Mouse (Mus musculus): ENCODE data around the gene Zfp157.
"Not testable (repeated sequence)": the region's sequence is repeated elsewhere in the genome, so short reads cannot be mapped to it uniquely, and the experiment has no call there.

The Zfp157 gene

DNA sequence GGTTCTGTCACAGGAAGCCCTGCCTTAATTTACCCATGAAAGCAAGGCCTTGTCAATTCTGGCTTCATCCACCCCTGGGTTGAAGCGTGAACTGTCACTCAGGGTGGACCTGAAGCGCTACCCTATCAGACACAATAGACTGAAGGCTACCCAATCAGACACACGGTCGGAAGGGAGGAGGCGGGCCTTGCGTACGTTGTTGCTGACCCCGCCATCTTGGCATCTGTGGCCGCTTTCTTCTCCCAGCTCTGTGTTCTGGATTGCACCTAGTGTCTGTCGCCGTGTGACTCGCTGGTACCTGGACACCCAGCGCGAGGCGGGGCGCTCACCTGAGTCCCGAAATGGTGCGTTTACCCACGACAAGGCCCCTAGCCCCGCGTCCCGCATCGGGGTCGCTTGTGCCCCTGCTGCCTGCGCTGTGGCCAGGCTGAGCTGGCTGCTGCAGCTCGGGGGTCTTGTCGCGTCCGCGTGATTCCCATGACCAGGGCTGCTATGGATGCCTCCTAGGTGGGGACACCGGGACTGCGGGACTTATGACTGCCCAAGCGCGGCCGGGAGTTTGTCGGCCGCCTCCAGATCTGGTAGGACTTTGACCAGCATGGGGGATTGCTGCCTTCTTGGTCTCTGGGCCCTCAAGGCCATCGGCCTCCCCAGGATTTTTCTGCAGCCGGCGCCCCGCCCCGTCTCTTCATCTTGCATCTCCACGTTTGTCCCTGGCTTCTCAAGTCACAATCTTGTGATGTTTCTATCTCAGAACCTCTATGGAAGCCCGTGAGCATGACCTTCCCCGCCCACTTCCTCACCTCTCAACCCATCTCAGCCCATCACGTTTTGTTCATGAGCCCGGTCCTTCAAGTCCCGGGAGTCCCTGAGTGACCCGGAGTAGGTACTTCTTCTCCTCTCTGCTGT, at the start of gene Zfp157:
Zfp157 (plus strand) TSS at position 183 of the 909 bp plus-strand sequence.
- peak; percentile 99 for DNase-seq (ENCODE audit: low spot score)

DNA sequence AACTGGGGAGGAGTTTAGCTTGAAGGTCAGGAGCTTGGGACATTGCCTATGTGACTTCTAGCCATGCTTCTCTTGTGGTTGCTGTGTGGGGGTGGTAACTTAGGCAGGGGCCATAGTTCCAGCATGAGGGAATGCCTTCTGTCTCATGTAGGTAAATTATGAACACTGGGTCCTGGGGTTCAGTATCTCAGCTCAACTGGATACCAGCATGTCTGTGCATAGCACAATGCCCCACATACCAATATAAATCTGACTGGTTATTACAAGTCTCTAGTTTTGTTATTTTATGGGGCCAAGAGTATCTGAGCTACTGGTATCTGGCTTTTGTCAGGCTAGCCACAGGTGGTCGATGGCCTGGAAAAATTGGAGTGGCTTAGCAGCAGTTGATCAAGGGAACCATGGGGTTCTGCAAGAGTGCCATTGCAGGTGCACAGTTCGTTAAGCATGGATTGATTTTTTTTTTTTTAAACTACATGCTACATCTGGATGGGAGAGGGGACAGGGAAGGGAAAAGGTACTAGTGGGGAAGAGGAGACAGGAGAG, 43.4 kb upstream of the Zfp157 start:
- no peak for DNase-seq (ENCODE audit: low spot score)

DNA sequence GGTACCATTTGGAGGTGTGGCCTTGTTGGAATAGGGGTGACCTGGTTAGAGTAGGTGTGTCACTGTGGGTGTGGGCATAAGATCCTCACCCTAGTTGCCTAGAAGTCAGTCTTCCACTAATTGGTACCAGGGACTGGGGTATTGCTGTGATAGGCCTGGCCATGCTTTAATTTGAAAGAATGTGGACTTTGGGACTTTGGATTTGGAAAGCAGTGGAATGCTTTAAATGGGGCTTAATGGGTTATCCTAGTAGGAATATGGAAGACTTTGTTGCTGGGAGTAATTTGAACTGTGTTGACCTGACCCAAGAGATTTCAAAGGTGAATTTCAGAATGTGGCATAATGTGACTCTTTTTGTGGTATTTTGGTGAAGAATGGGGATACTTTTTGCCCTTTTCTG, 40.8 kb upstream of the Zfp157 start:
- DNase-seq (ENCODE audit: low spot score), result not testable (repeated sequence)

DNA sequence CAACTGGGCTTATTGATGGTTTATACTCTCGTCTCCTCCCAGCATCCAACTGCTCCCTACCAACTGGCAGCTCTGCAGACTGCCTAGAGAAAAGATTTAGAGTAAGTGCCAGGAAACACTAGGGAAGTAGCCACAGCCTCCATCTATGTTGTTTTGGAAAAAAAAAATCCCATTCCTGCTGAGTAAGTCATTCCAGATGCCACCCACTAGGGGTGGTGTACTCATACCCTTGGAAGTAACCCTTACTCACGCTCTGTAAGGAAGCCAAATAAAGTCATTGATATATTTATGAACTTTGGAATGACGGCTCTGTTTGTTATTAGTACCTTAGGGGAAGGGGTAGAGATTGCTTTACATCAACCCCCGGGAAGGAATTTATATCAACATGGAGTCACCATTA, 17.1 kb downstream of the Zfp157 start:
- peak; percentile 54 for DNase-seq (ENCODE audit: low spot score)

DNA sequence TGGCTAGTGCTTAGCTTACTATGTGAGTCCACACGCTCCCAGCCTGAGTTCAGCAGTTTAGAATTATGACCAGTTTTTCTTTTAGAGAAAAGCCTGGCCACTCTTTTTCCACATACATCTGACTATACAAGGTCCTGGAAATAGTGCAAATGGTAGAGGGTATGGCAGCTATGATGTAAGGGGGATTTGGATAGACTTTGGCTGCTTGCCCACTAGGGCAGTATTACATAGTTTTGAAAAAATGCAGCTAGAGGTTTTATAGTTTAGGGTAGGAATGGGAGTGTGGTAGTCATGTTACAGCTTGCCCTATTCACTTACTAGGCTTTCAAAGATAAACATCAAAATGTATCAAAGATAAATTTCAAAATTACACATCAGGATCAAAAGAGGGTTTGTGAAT, 17.8 kb downstream of the Zfp157 start:
- peak; percentile 18 for DNase-seq (ENCODE audit: low spot score)

DNA sequence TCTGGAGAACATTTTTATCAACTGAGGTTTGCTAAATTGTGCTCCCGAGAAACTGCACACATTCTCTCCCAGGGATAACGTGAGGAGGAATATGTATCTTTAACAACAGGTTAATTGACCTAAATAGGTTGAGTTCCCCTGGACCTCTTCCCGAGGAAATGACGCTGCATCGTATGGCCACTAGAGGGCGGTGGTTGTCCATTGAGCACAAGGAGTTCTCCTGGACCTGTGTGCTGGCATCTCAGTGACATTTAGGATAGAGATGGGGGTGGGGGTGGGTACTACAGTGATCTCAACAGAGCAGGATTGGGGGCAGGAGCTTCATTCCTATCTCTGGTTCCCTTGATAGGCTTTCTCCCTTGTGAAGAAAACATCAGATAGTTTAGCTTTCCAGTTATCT, 32.3 kb downstream of the Zfp157 start:
- peak; percentile 88 for DNase-seq (ENCODE audit: low spot score)

DNA sequence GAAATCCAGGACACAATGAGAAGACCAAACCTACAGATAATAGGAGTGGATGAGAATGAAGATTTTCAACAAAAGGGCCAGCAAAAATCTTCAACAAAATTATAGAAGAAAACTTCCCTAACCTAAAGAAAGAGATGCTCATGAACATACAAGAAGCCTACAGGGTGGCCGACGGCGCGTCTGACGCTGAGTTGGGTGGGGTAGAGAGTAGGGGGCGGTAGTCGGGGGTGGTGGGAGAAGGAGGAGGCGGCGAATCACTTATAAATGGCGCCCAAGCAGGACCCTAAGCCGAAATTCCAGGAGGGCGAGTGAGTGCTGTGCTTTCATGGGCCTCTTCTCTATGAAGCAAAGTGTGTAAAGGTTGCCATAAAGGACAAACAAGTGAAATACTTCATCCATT, 63.3 kb downstream of the Zfp157 start:
- DNase-seq (ENCODE audit: low spot score), result not testable (repeated sequence)
